In genomic region chr2:160700271-160700670, GRCm38 (mm10) we compare ENCODE assay signal across 10 mouse cellular contexts. TPM values are rescaled to one million over a fixed set of nuclear protein-coding genes. Genes with fewer than 3 reads are reported as not detected.
DNase-seq lines count a peak whose midpoint lies in the region; ATAC-seq and TF ChIP-seq lines count a peak whose summit lies in the region.
"Had no signal": no experiment of that assay in that cellular context is flagged by ENCODE, and none has a peak within 500 bp of the region (broad histone marks: within the 10 kb centered on the region; RNA-seq: fewer than 3 reads in every experiment).

No protein-coding gene starts in this region.

- no peaks in the 10 kb centered on the region for H3K4me1 ChIP-seq in kidney, embryonic 15.5 days
- no peaks in the 10 kb centered on the region for H3K4me1 ChIP-seq in intestine, postnatal 0 days (replicated peaks; ENCODE audit: control insufficient read depth, insufficient read depth, low read length)
- no peaks in the 10 kb centered on the region for H3K4me1 ChIP-seq in forebrain, embryonic 14.5 days (ENCODE audit: control insufficient read depth, insufficient read depth, low read length)

- TF ChIP-seq CTCF in gastrocnemius, adult 2 months (IDR thresholded peaks at IDR 0.05), result no peak
- TF ChIP-seq CTCF in intestine, postnatal 0 days (IDR thresholded peaks at IDR 0.05; ENCODE audit: low read depth), result no peak

- H3K4me3 ChIP-seq in kidney, embryonic 15.5 days (replicated peaks), result no peak overlapping the region
- 0 out of 2 replicates have a peak overlapping the region, but pooled peaks have one; percentile 5 for H3K4me3 ChIP-seq in gastrocnemius, adult 2 months
- H3K4me3 ChIP-seq in intestine, postnatal 0 days (ENCODE audit: low read depth, low read length), result no peak overlapping the region
- no peak overlapping the region for H3K4me3 ChIP-seq in forebrain, embryonic 14.5 days (ENCODE audit: low read depth, low read length)
- H3K4me3 ChIP-seq: erythroblast, embryonic 14.5 days; myocyte had no signal

- no peak overlapping the region for H3K9ac ChIP-seq in kidney, embryonic 15.5 days
- no peak overlapping the region for H3K9ac ChIP-seq in intestine, postnatal 0 days (ENCODE audit: low read depth, low read length)
- no peak overlapping the region for H3K9ac ChIP-seq in forebrain, embryonic 14.5 days (ENCODE audit: low read length)

- peaks cover 78% of the 10 kb centered on the region for H3K36me3 ChIP-seq in kidney, embryonic 15.5 days
- H3K36me3 ChIP-seq in intestine, postnatal 0 days (ENCODE audit: control insufficient read depth, insufficient read depth), result peaks cover 28% of the 10 kb centered on the region
- H3K36me3 ChIP-seq in forebrain, embryonic 14.5 days (ENCODE audit: control insufficient read depth, insufficient read depth, low read length), result peaks cover 70% of the 10 kb centered on the region

- no peak for ATAC-seq in kidney, embryonic 15.5 days (replicated peaks; ENCODE audit: low FRiP score)
- peak; percentile 84 for ATAC-seq in intestine, postnatal 0 days
- ATAC-seq in forebrain, embryonic 14.5 days, result no peak

- H3K27me3 ChIP-seq in kidney, embryonic 15.5 days, result no peaks in the 10 kb centered on the region
- H3K27me3 ChIP-seq in intestine, postnatal 0 days (replicated peaks; ENCODE audit: control insufficient read depth, insufficient read depth, low read length), result no peaks in the 10 kb centered on the region
- no peaks in the 10 kb centered on the region for H3K27me3 ChIP-seq in forebrain, embryonic 14.5 days (replicated peaks; ENCODE audit: control insufficient read depth, insufficient read depth, low read length)

- no peaks in the 10 kb centered on the region for H3K9me3 ChIP-seq in kidney, embryonic 15.5 days (replicated peaks)
- no peaks in the 10 kb centered on the region for H3K9me3 ChIP-seq in intestine, postnatal 0 days (ENCODE audit: control insufficient read depth)
- no peaks in the 10 kb centered on the region for H3K9me3 ChIP-seq in forebrain, embryonic 14.5 days (replicated peaks; ENCODE audit: control insufficient read depth, low read length)

- H3K27ac ChIP-seq in kidney, embryonic 15.5 days, result no peak overlapping the region
- peak overlapping the region; percentile 65 for H3K27ac ChIP-seq in gastrocnemius, adult 2 months
- H3K27ac ChIP-seq in intestine, postnatal 0 days (ENCODE audit: low read depth, low read length), result peak overlapping the region; percentile 11; the same call in 1 of the 2 replicates
- H3K27ac ChIP-seq in forebrain, embryonic 14.5 days (ENCODE audit: low read depth, low read length), result no peak overlapping the region

- intact Hi-C loops in gastrocnemius, adult 2 months (cut with DNase I), result no loop called here
- intact Hi-C loops in left cerebral cortex, postnatal 4 days (cut with DNase I), result no loop called here

- no peak overlapping the region for H3K4me2 ChIP-seq in kidney, embryonic 15.5 days
- H3K4me2 ChIP-seq in intestine, postnatal 0 days (replicated peaks; ENCODE audit: low read depth), result no peak overlapping the region; the same call in 1 of the 2 replicates
- H3K4me2 ChIP-seq in forebrain, embryonic 14.5 days (ENCODE audit: low read length), result no peak overlapping the region

- WGBS in kidney, embryonic 15.5 days, result 76% methylated on average over 5 of the region's 5 CpGs
- 38% methylated on average over 5 of the region's 5 CpGs for WGBS in intestine, postnatal 0 days
- WGBS in forebrain, embryonic 14.5 days, result 55% methylated on average over 5 of the region's 5 CpGs

- DNase-seq in kidney, adult 11 months, result peak; percentile 7
- peak; percentile 63 for DNase-seq in gastrocnemius, adult 2 months
- DNase-seq in lung, postnatal 4 days, result peak; percentile 46 to 81
- DNase-seq in layer of hippocampus, adult 9-11 months, result no peak
- DNase-seq in forebrain, embryonic 14.5 days (ENCODE audit: low spot score), result no peak
- DNase-seq in left cerebral cortex, postnatal 4 days, result no peak

RNA-seq across cellular contexts. Expression of gene Plcg1, which starts 30.8 kb away (rescaled TPM):
- 45.8 and 52.8 TPM in 2 replicates for polyA plus RNA-seq in kidney, embryonic 15.5 days (2015; fragmentation: Nextera tagmentation; extraction: Ambion mirVana)
- total RNA-seq in gastrocnemius, adult 2 months (2021), result 10 to 100 TPM; 24.9 to 25.3 TPM
- 10.9 and 13.3 TPM in 2 replicates for polyA plus RNA-seq in intestine, postnatal 0 days (2015; fragmentation: Nextera tagmentation; extraction: Ambion mirVana)
- polyA plus RNA-seq in forebrain, embryonic 14.5 days (2014; fragmentation: Nextera tagmentation; extraction: Ambion mirVana), result 40.2 and 48.7 TPM in 2 replicates
- total RNA-seq in left cerebral cortex, postnatal 4 days (2021), result 100 to 1,000 TPM; 176 to 190 TPM

RNA-seq across cellular contexts. Expression of gene Top1, which starts 54.6 kb away (rescaled TPM):
- 92.2 and 95.1 TPM in 2 replicates for polyA plus RNA-seq in kidney, embryonic 15.5 days (2015; fragmentation: Nextera tagmentation; extraction: Ambion mirVana)
- total RNA-seq in gastrocnemius, adult 2 months (2021), result 10 to 100 TPM; 39.5 to 53.2 TPM
- polyA plus RNA-seq in intestine, postnatal 0 days (2015; fragmentation: Nextera tagmentation; extraction: Ambion mirVana), result 32.7 and 39.2 TPM in 2 replicates
- 84.0 and 85.1 TPM in 2 replicates for polyA plus RNA-seq in forebrain, embryonic 14.5 days (2014; fragmentation: Nextera tagmentation; extraction: Ambion mirVana)
- total RNA-seq in left cerebral cortex, postnatal 4 days (2021), result 100 to 1,000 TPM; 105 to 122 TPM

Comparison
In these comparisons a context has a peak if more than half of its experiments do, and no peak if none do; other contexts are left out.
1. DNase-seq: peak in kidney, adult 11 months (single experiment), gastrocnemius, adult 2 months (single experiment) and lung, postnatal 4 days (2 of 2); none in layer of hippocampus, adult 9-11 months (single experiment), forebrain, embryonic 14.5 days (single experiment) and left cerebral cortex, postnatal 4 days (single experiment).
2. H3K27ac ChIP-seq: peak in gastrocnemius, adult 2 months (single experiment) and intestine, postnatal 0 days (single experiment); none in kidney, embryonic 15.5 days (single experiment) and forebrain, embryonic 14.5 days (single experiment).